Mouse (Mus musculus): ENCODE results near the gene Dhdh. TPM values are rescaled to one million over a fixed set of nuclear protein-coding genes. Genes with fewer than 3 reads are reported as not detected.
"Not testable (repeated sequence)": the region's sequence is repeated elsewhere in the genome, so short reads cannot be mapped to it uniquely, and the experiment has no call there.

Dhdh gene
- polyA plus RNA-seq, 1 experiment from 2014 or later, result 4.9 TPM

DNA sequence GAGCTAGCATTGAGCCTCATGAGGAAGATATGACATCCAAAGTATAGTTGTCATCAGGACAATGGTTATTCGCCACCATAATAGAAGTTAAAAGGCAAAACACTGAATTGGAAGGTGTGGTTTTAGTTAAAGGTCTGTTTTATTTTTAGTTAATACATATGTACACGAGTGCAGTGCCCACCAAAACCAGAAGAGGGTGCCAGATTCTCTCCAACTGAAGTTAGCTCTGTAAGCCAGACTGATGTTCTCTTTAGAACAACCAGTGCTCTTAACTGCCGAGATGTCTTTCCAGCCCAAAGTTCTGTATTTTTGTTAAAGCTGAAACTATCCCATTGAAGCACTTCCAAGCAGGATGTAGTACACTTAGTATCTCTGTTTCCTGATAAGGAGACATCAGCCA lies 17.7 kb downstream of the Dhdh start:
- 5% methylated on average over 3 of the region's 3 CpGs for WGBS (ENCODE audit: insufficient replicate concordance)
- H3K9ac ChIP-seq (ENCODE audit: low read depth, low read length), result no peak overlapping the region
- H3K27ac ChIP-seq (ENCODE audit: low read depth, low read length), result no peak overlapping the region
- H3K4me1 ChIP-seq (ENCODE audit: control insufficient read depth, insufficient read depth, low read length), result peaks cover 3% of the 10 kb centered on the region
- H3K9me3 ChIP-seq (replicated peaks; ENCODE audit: control insufficient read depth, low read length), result no peaks in the 10 kb centered on the region
- H3K27me3 ChIP-seq (ENCODE audit: control insufficient read depth, insufficient read depth, low read length), result no peaks in the 10 kb centered on the region
- no peak for ATAC-seq (replicated peaks; ENCODE audit: insufficient number of reproducible peaks, low FRiP score, low TSS enrichment)
- no peak overlapping the region for H3K4me2 ChIP-seq
- H3K4me3 ChIP-seq (ENCODE audit: low read depth, low read length), result no peak overlapping the region
- H3K36me3 ChIP-seq (ENCODE audit: control insufficient read depth, insufficient read depth, low read length), result no peaks in the 10 kb centered on the region

DNA sequence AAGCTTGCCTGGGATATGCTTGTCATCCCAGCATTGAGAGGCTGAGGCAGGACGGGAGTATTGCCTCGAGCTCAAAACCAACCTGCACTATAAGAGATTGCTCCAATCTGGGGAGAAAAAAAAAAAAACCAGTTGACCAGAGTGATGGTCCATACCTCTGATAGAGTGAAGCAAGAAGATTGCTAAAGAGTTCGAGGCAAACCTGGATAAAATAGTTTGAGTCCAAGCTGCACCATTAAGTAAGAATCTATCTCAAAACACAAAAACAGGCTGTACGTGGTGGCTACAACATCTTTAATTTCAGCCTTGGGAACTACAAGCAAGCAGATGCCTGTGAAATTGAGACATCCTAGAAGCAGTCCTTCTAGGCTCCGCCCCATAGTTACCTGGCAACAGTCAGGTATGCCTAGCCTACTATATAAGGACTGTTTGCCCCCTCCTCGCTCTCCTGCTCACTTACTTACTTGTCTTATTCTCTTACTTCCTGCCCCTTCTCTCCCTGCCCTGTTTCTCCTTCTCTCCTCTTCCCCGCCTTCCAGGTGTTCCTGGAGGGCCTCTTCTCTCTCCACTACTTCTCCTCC lies 21.4 kb downstream of the Dhdh start:
- 37% methylated on average over 7 of the region's 7 CpGs for WGBS (ENCODE audit: insufficient replicate concordance)
- ATAC-seq (replicated peaks; ENCODE audit: insufficient number of reproducible peaks, low FRiP score, low TSS enrichment), result peak; percentile 23

GRCm38 (mm10) chr7:45466283-45467089 lies 22.1 kb downstream of the Dhdh start, which contains the start of gene Bax:
Bax (minus strand) TSS chr7:45466898.
- no peaks in the 10 kb centered on the region for H3K9me3 ChIP-seq (replicated peaks; ENCODE audit: control insufficient read depth, low read length)
- no peaks in the 10 kb centered on the region for H3K27me3 ChIP-seq (ENCODE audit: control insufficient read depth, insufficient read depth, low read length)
- H3K4me2 ChIP-seq, result peak within 1 kb of the TSS; percentile 83
- H3K27ac ChIP-seq (ENCODE audit: low read depth, low read length), result peak within 1 kb of the TSS; percentile 37
- under 1% methylated on average over 58 of the region's 58 CpGs for WGBS (ENCODE audit: insufficient replicate concordance)
- peaks cover 9% of the 10 kb centered on the region for H3K4me1 ChIP-seq (ENCODE audit: control insufficient read depth, insufficient read depth, low read length)
- peak; percentile 80 for ATAC-seq (replicated peaks; ENCODE audit: insufficient number of reproducible peaks, low FRiP score, low TSS enrichment)
- H3K4me3 ChIP-seq (ENCODE audit: low read depth, low read length), result peak within 1 kb of the TSS; percentile 69
- peak within 1 kb of the TSS; percentile 81 for H3K9ac ChIP-seq (ENCODE audit: low read depth, low read length)
- peaks cover 13% of the 10 kb centered on the region; the same call in 1 of the 2 replicates for H3K36me3 ChIP-seq (ENCODE audit: control insufficient read depth, insufficient read depth, low read length)

More for the DNA sequence above, 21.4 kb downstream of the Dhdh start:
- no peak overlapping the region for H3K27ac ChIP-seq (ENCODE audit: low read depth, low read length)
- peak overlapping the region; percentile 69 for H3K4me3 ChIP-seq (ENCODE audit: low read depth, low read length)
- no peaks in the 10 kb centered on the region for H3K27me3 ChIP-seq (ENCODE audit: control insufficient read depth, insufficient read depth, low read length)
- H3K9me3 ChIP-seq (replicated peaks; ENCODE audit: control insufficient read depth, low read length), result no peaks in the 10 kb centered on the region
- peak overlapping the region; percentile 83 for H3K4me2 ChIP-seq
- H3K4me1 ChIP-seq (ENCODE audit: control insufficient read depth, insufficient read depth, low read length), result peaks cover 9% of the 10 kb centered on the region
- H3K36me3 ChIP-seq (ENCODE audit: control insufficient read depth, insufficient read depth, low read length), result peaks cover 12% of the 10 kb centered on the region; the same call in 1 of the 2 replicates
- peak overlapping the region; percentile 81 for H3K9ac ChIP-seq (ENCODE audit: low read depth, low read length)

DNA sequence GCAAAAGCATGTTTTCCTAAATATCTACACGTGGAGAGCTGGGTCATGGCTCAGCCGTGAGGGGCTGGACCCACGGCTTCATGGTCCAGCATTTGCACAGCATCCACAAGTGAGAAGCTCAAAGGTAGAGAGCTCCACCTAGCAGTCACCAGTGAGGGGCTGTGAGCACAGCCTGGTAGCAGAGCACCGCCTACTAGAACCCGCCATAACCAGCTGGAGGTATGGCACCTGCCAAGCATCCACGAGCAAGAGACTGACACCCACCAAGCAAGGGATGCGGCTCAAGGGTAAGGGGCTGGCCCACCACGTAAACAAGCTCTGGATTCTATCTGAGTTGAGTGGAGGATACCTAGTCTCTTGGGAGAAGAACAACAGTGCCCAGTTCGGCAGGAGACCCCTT lies 23.1 kb downstream of the Dhdh start:
- Histone ChIP-seq H3K4me1 (ENCODE audit: control insufficient read depth, insufficient read depth, low read length) (peaks cover 15% of the 10 kb centered on the region), H3K9ac (ENCODE audit: low read depth, low read length) (no peak overlapping the region; the same call in 1 of the 2 replicates), H3K4me3 (ENCODE audit: low read depth, low read length) (peak overlapping the region; percentile 69), H3K9me3 (replicated peaks; ENCODE audit: control insufficient read depth, low read length) (no peaks in the 10 kb centered on the region), H3K27ac (ENCODE audit: low read depth, low read length) (no peak overlapping the region), H3K4me2 (peak overlapping the region; percentile 83), H3K36me3 (ENCODE audit: control insufficient read depth, insufficient read depth, low read length) (peaks cover 13% of the 10 kb centered on the region; the same call in 1 of the 2 replicates), H3K27me3 (ENCODE audit: control insufficient read depth, insufficient read depth, low read length) (no peaks in the 10 kb centered on the region)
- ATAC-seq (replicated peaks; ENCODE audit: insufficient number of reproducible peaks, low FRiP score, low TSS enrichment), result no peak
- whole genome bisulfite sequencing (ENCODE audit: insufficient replicate concordance), result 74% methylated on average over 9 of the region's 9 CpGs

DNA sequence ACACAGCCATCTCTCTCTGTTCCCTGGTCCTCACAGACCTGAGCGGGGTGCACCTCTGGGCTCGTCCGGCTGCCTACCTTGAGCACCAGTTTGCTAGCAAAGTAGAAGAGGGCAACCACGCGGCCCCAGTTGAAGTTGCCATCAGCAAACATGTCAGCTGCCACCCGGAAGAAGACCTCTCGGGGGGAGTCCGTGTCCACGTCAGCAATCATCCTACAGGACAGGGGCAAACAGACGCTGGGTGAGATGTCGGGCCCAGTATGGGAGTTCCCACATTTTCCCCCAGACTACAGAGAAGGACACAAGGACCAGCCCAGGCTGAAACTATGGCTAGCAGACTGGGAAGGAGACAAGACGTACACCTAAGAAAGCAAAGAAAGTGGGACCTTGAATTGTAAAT lies 23.5 kb downstream of the Dhdh start:
- Histone ChIP-seq H3K4me3 (ENCODE audit: low read depth, low read length) (0 out of 2 replicates have a peak overlapping the region, but pooled peaks have one; percentile 69), H3K9me3 (replicated peaks; ENCODE audit: control insufficient read depth, low read length) (no peaks in the 10 kb centered on the region), H3K27me3 (ENCODE audit: control insufficient read depth, insufficient read depth, low read length) (no peaks in the 10 kb centered on the region), H3K36me3 (ENCODE audit: control insufficient read depth, insufficient read depth, low read length) (peaks cover 13% of the 10 kb centered on the region; the same call in 1 of the 2 replicates), H3K27ac (ENCODE audit: low read depth, low read length) (no peak overlapping the region), H3K9ac (ENCODE audit: low read depth, low read length) (no peak overlapping the region), H3K4me1 (ENCODE audit: control insufficient read depth, insufficient read depth, low read length) (peaks cover 19% of the 10 kb centered on the region), H3K4me2 (no peak overlapping the region)
- WGBS (ENCODE audit: insufficient replicate concordance), result 91% methylated on average over 12 of the region's 12 CpGs
- no peak for ATAC-seq (replicated peaks; ENCODE audit: insufficient number of reproducible peaks, low FRiP score, low TSS enrichment)

DNA sequence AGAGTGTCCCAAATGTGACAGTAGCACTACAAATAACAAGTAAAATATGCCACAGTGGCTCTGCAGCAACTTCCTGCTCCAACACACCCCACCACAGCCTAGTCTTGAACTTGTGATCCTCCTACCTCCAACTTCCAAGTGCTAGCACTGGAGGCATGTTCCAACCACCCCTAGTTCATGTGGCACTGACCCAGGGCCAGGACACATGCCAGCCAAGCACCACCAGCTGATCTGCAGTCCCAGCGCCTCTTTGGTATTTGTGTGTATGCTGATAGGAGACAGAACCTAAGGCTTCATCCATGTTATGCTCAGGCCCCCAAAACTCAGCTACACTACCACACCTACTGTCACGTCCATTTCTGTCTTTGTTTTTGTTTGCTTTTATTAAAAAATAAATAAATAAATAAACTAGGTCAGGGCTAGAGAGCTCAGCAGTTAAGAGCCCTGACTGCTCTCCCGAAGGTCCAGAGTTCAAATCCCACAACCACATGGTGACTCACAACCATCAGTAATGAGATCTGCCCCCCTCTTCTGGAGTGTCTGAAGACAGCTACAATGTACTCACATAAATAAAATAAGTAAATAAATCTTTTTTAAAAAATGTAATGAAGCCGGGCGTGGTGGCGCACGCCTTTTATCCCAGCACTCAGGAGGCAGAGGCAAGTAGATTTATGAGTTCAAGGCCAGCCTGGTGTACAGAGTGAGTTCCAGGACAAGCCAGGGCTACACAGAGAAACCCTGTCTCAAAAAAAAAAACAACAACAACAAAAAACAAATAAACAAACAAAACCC lies 24.4 kb downstream of the Dhdh start:
- Histone ChIP-seq H3K27ac (ENCODE audit: low read depth, low read length) (no peak overlapping the region), H3K27me3 (ENCODE audit: control insufficient read depth, insufficient read depth, low read length) (no peaks in the 10 kb centered on the region), H3K36me3 (ENCODE audit: control insufficient read depth, insufficient read depth, low read length) (peaks cover 13% of the 10 kb centered on the region; the same call in 1 of the 2 replicates), H3K9ac (ENCODE audit: low read depth, low read length) (no peak overlapping the region), H3K4me3 (ENCODE audit: low read depth, low read length) (no peak overlapping the region), H3K4me1 (ENCODE audit: control insufficient read depth, insufficient read depth, low read length) (peaks cover 20% of the 10 kb centered on the region), H3K9me3 (replicated peaks; ENCODE audit: control insufficient read depth, low read length) (no peaks in the 10 kb centered on the region), H3K4me2 (no peak overlapping the region)
- 95% methylated on average over 7 of the region's 7 CpGs for WGBS (ENCODE audit: insufficient replicate concordance)
- no peak for ATAC-seq (replicated peaks; ENCODE audit: insufficient number of reproducible peaks, low FRiP score, low TSS enrichment)

- 84% methylated on average over 4 of the region's 4 CpGs for WGBS (ENCODE audit: insufficient replicate concordance)
- not testable (repeated sequence) for H3K4me3 ChIP-seq (ENCODE audit: low read depth, low read length); ATAC-seq (replicated peaks; ENCODE audit: insufficient number of reproducible peaks, low FRiP score, low TSS enrichment); H3K4me2 ChIP-seq; H3K9ac ChIP-seq (ENCODE audit: low read depth, low read length); H3K9me3 ChIP-seq (replicated peaks; ENCODE audit: control insufficient read depth, low read length); H3K27me3 ChIP-seq (ENCODE audit: control insufficient read depth, insufficient read depth, low read length); H3K27ac ChIP-seq (ENCODE audit: low read depth, low read length)
- Histone ChIP-seq H3K36me3 (ENCODE audit: control insufficient read depth, insufficient read depth, low read length) (peaks cover 16% of the 10 kb centered on the region), H3K4me1 (ENCODE audit: control insufficient read depth, insufficient read depth, low read length) (peaks cover 23% of the 10 kb centered on the region)
Observed at GRCm38 (mm10) chr7:45462868-45463267, 25.7 kb downstream of the Dhdh start.

- H3K36me3 ChIP-seq (ENCODE audit: control insufficient read depth, insufficient read depth, low read length), result peaks cover 21% of the 10 kb centered on the region
- no peak overlapping the region for H3K4me2 ChIP-seq
- peaks cover 28% of the 10 kb centered on the region for H3K4me1 ChIP-seq (ENCODE audit: control insufficient read depth, insufficient read depth, low read length)
- 82% methylated on average over 4 of the region's 4 CpGs for WGBS (ENCODE audit: insufficient replicate concordance)
- H3K9me3 ChIP-seq (replicated peaks; ENCODE audit: control insufficient read depth, low read length), result no peaks in the 10 kb centered on the region
- H3K27me3 ChIP-seq (ENCODE audit: control insufficient read depth, insufficient read depth, low read length), result no peaks in the 10 kb centered on the region
- no peak overlapping the region for H3K4me3 ChIP-seq (ENCODE audit: low read depth, low read length)
- no peak overlapping the region for H3K27ac ChIP-seq (ENCODE audit: low read depth, low read length)
- H3K9ac ChIP-seq (ENCODE audit: low read depth, low read length), result no peak overlapping the region
- no peak for ATAC-seq (replicated peaks; ENCODE audit: insufficient number of reproducible peaks, low FRiP score, low TSS enrichment)
Observed at GRCm38 (mm10) chr7:45462325-45462724, 26.3 kb downstream of the Dhdh start.

Measured in heart, embryonic 11.5 days (tissue).